Comparison of ENCODE assay signal across 20 mouse cellular contexts in the genomic region with DNA sequence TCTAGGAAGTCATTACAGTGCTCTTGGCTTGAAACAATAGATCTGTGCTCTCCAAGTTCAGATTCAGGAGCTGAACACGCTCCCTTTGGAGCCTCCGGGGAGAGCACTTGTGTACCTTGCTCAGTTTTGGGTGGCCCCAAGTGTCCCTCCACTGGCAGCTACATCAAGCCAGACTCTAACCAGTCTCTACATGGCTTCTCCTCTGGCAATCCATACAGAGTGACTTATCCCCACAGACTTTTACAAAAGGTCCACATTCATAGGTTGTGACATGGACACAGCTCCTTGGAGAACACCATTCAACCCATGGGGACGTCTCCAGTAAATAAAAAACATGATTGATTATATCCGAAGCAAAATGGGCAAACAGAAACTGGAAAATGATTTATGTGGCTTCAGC.
A peak's percentile ranks its signal among the peaks of the same experiment; 100 is the strongest.
DNase-seq lines count a peak whose midpoint lies in the region; ATAC-seq lines count a peak whose summit lies in the region.
"Had no signal": no experiment of that assay in that cellular context is flagged by ENCODE, and none has a peak within 500 bp of the region (broad histone marks: within the 10 kb centered on the region; RNA-seq: fewer than 3 reads in every experiment).

No protein-coding gene starts in this region.

- DNase-seq in kidney, adult 18-20 months, result no peak
- no peak for DNase-seq in cerebellum, adult 18-20 months
- no peak for DNase-seq in thymus, postnatal 10 days (ENCODE audit: low spot score in 2 of 2)
- DNase-seq: adrenal gland, adult 2 months; cerebellum, adult 8-10 months; gastrocnemius, postnatal 10 days; heart, adult 11 months; heart, postnatal 36 days; lung, adult 2 months; right cerebral cortex, postnatal 25 days; thymus, postnatal 4 days had no signal

- WGBS in kidney, embryonic 16.5 days, result 45% methylated on average over 4 of the region's 4 CpGs
- 40% methylated on average over 4 of the region's 4 CpGs for WGBS in neural tube, embryonic 12.5 days
- 26% methylated on average over 4 of the region's 4 CpGs for WGBS in neural tube, embryonic 15.5 days
- WGBS in hindbrain, embryonic 12.5 days, result 44% methylated on average over 4 of the region's 4 CpGs

- 0 out of 2 replicates have a peak overlapping the region, but pooled peaks have one; percentile 6 for H3K4me2 ChIP-seq in kidney, embryonic 16.5 days (replicated peaks; ENCODE audit: low read depth, low read length)
- peak overlapping the region; percentile 27 for H3K4me2 ChIP-seq in neural tube, embryonic 12.5 days (replicated peaks)
- H3K4me2 ChIP-seq in neural tube, embryonic 15.5 days, result no peak overlapping the region
- H3K4me2 ChIP-seq in hindbrain, embryonic 12.5 days (replicated peaks), result 0 out of 2 replicates have a peak overlapping the region, but pooled peaks have one; percentile 11
- H3K4me2 ChIP-seq: embryonic facial prominence, embryonic 12.5 days; heart, embryonic 13.5 days; intestine, embryonic 15.5 days; liver, embryonic 12.5 days had no signal

- H3K4me3 ChIP-seq in kidney, embryonic 16.5 days (ENCODE audit: low read length), result no peak overlapping the region
- H3K4me3 ChIP-seq in neural tube, embryonic 12.5 days, result no peak overlapping the region
- H3K4me3 ChIP-seq in neural tube, embryonic 15.5 days (replicated peaks), result no peak overlapping the region
- H3K4me3 ChIP-seq in hindbrain, embryonic 12.5 days, result no peak overlapping the region
- H3K4me3 ChIP-seq: embryonic facial prominence, embryonic 12.5 days; erythroblast, embryonic 14.5 days; heart, embryonic 13.5 days; intestine, embryonic 15.5 days; liver, embryonic 12.5 days had no signal

- ATAC-seq in kidney, embryonic 16.5 days (ENCODE audit: low FRiP score, low TSS enrichment), result peak; percentile 58; the same call in 1 of the 2 replicates
- ATAC-seq in neural tube, embryonic 12.5 days (ENCODE audit: low FRiP score, low read depth), result peak; percentile 57
- ATAC-seq in neural tube, embryonic 15.5 days (ENCODE audit: low FRiP score), result no peak
- ATAC-seq in hindbrain, embryonic 12.5 days (ENCODE audit: low FRiP score), result peak; percentile 9; the same call in 1 of the 2 replicates
- ATAC-seq: intestine, embryonic 15.5 days; liver, embryonic 12.5 days had no signal

- H3K9me3 ChIP-seq in kidney, embryonic 16.5 days (ENCODE audit: low read length), result no peaks in the 10 kb centered on the region
- H3K9me3 ChIP-seq in neural tube, embryonic 12.5 days, result no peaks in the 10 kb centered on the region
- H3K9me3 ChIP-seq in neural tube, embryonic 15.5 days (replicated peaks), result no peaks in the 10 kb centered on the region
- H3K9me3 ChIP-seq in hindbrain, embryonic 12.5 days (replicated peaks), result no peaks in the 10 kb centered on the region
- H3K9me3 ChIP-seq: embryonic facial prominence, embryonic 12.5 days; heart, embryonic 13.5 days; intestine, embryonic 15.5 days; liver, embryonic 12.5 days had no signal

- no peak overlapping the region for H3K9ac ChIP-seq in kidney, embryonic 16.5 days (replicated peaks; ENCODE audit: low read length)
- no peak overlapping the region for H3K9ac ChIP-seq in neural tube, embryonic 12.5 days
- no peak overlapping the region for H3K9ac ChIP-seq in neural tube, embryonic 15.5 days (replicated peaks)
- no peak overlapping the region for H3K9ac ChIP-seq in hindbrain, embryonic 12.5 days
- H3K9ac ChIP-seq: embryonic facial prominence, embryonic 12.5 days; heart, embryonic 13.5 days; intestine, embryonic 15.5 days; liver, embryonic 12.5 days had no signal

- no peaks in the 10 kb centered on the region for H3K27me3 ChIP-seq in kidney, embryonic 16.5 days (ENCODE audit: insufficient read depth, low read length)
- H3K27me3 ChIP-seq in neural tube, embryonic 12.5 days (replicated peaks), result no peaks in the 10 kb centered on the region
- 0 out of 2 replicates have a peak, but pooled peaks cover 8% of the 10 kb centered on the region for H3K27me3 ChIP-seq in neural tube, embryonic 15.5 days (replicated peaks)
- H3K27me3 ChIP-seq in hindbrain, embryonic 12.5 days, result no peaks in the 10 kb centered on the region
- H3K27me3 ChIP-seq: embryonic facial prominence, embryonic 12.5 days; heart, embryonic 13.5 days; intestine, embryonic 15.5 days; liver, embryonic 12.5 days had no signal

- no peaks in the 10 kb centered on the region for H3K36me3 ChIP-seq in kidney, embryonic 16.5 days (ENCODE audit: insufficient read depth, low read length)
- H3K36me3 ChIP-seq in neural tube, embryonic 12.5 days, result no peaks in the 10 kb centered on the region
- peaks cover 5% of the 10 kb centered on the region for H3K36me3 ChIP-seq in neural tube, embryonic 15.5 days
- H3K36me3 ChIP-seq in hindbrain, embryonic 12.5 days, result no peaks in the 10 kb centered on the region
- H3K36me3 ChIP-seq: embryonic facial prominence, embryonic 12.5 days; heart, embryonic 13.5 days; intestine, embryonic 15.5 days; liver, embryonic 12.5 days had no signal

- H3K27ac ChIP-seq in kidney, embryonic 16.5 days (ENCODE audit: low read length), result no peak overlapping the region
- H3K27ac ChIP-seq in neural tube, embryonic 12.5 days, result no peak overlapping the region
- no peak overlapping the region for H3K27ac ChIP-seq in neural tube, embryonic 15.5 days (replicated peaks)
- H3K27ac ChIP-seq in hindbrain, embryonic 12.5 days, result peak overlapping the region; percentile 18
- H3K27ac ChIP-seq: embryonic facial prominence, embryonic 12.5 days; heart, embryonic 13.5 days; intestine, embryonic 15.5 days; liver, embryonic 12.5 days had no signal

- 0 out of 2 replicates have a peak, but pooled peaks cover 6% of the 10 kb centered on the region for H3K4me1 ChIP-seq in kidney, embryonic 16.5 days (ENCODE audit: insufficient read depth, low read length)
- peaks cover 6% of the 10 kb centered on the region; the same call in 1 of the 2 replicates for H3K4me1 ChIP-seq in neural tube, embryonic 12.5 days
- peaks cover 12% of the 10 kb centered on the region; the same call in 1 of the 2 replicates for H3K4me1 ChIP-seq in neural tube, embryonic 15.5 days
- H3K4me1 ChIP-seq in hindbrain, embryonic 12.5 days, result peaks cover 17% of the 10 kb centered on the region
- H3K4me1 ChIP-seq: intestine, embryonic 15.5 days; liver, embryonic 12.5 days had no signal
